Mouse (Mus musculus): ENCODE results near the gene Srebf2. TPM values are rescaled to one million over a fixed set of nuclear protein-coding genes. Genes with fewer than 3 reads are reported as not detected.

Gene Srebf2
- polyA plus RNA-seq, 1 experiment from 2014 or later: 53.2 TPM

- Histone ChIP-seq H3K9ac (ENCODE audit: low read depth, low read length) (no peak overlapping the region), H3K9me3 (replicated peaks; ENCODE audit: control insufficient read depth, low read length) (no peaks in the 10 kb centered on the region), H3K4me1 (ENCODE audit: control insufficient read depth, low read depth, low read length) (peaks cover 67% of the 10 kb centered on the region), H3K4me3 (ENCODE audit: low read depth, low read length) (no peak overlapping the region), H3K27ac (ENCODE audit: low read length) (no peak overlapping the region), H3K27me3 (ENCODE audit: control insufficient read depth, insufficient read depth, low read depth, low read length) (no peaks in the 10 kb centered on the region), H3K36me3 (ENCODE audit: control insufficient read depth, insufficient read depth) (no peaks in the 10 kb centered on the region), H3K4me2 (ENCODE audit: low read depth, low read length) (no peak overlapping the region)
- no peak for ATAC-seq (ENCODE audit: low read depth)
- 83% methylated on average over 12 of the region's 12 CpGs for WGBS (ENCODE audit: insufficient replicate concordance)
Measured at GRCm38 (mm10) chr15:82161965-82162600, 15.1 kb downstream of the Srebf2 start.

GRCm38 (mm10) chr15:82163356-82164060 lies 16.5 kb downstream of the Srebf2 start:
- ATAC-seq (ENCODE audit: low read depth): no peak
- no peaks in the 10 kb centered on the region for H3K36me3 ChIP-seq (ENCODE audit: control insufficient read depth, insufficient read depth)
- peaks cover 65% of the 10 kb centered on the region for H3K4me1 ChIP-seq (ENCODE audit: control insufficient read depth, low read depth, low read length)
- H3K27ac ChIP-seq (ENCODE audit: low read length): peak overlapping the region; percentile 75
- whole genome bisulfite sequencing (ENCODE audit: insufficient replicate concordance): 67% methylated on average over 10 of the region's 10 CpGs
- H3K27me3 ChIP-seq (ENCODE audit: control insufficient read depth, insufficient read depth, low read depth, low read length): no peaks in the 10 kb centered on the region
- peak overlapping the region; percentile 36; the same call in 1 of the 2 replicates for H3K4me2 ChIP-seq (ENCODE audit: low read depth, low read length)
- H3K9ac ChIP-seq (ENCODE audit: low read depth, low read length): peak overlapping the region; percentile 0; the same call in 1 of the 2 replicates
- H3K9me3 ChIP-seq (replicated peaks; ENCODE audit: control insufficient read depth, low read length): no peaks in the 10 kb centered on the region
- H3K4me3 ChIP-seq (ENCODE audit: low read depth, low read length): no peak overlapping the region

- Histone ChIP-seq H3K36me3 (ENCODE audit: control insufficient read depth, insufficient read depth) (no peaks in the 10 kb centered on the region), H3K4me2 (ENCODE audit: low read depth, low read length) (peak overlapping the region; percentile 36), H3K27me3 (ENCODE audit: control insufficient read depth, insufficient read depth, low read depth, low read length) (no peaks in the 10 kb centered on the region), H3K4me1 (ENCODE audit: control insufficient read depth, low read depth, low read length) (peaks cover 62% of the 10 kb centered on the region), H3K4me3 (ENCODE audit: low read depth, low read length) (no peak overlapping the region), H3K9me3 (replicated peaks; ENCODE audit: control insufficient read depth, low read length) (no peaks in the 10 kb centered on the region), H3K27ac (ENCODE audit: low read length) (peak overlapping the region; percentile 75), H3K9ac (ENCODE audit: low read depth, low read length) (peak overlapping the region; percentile 0; the same call in 1 of the 2 replicates)
- 17% methylated on average over 4 of the region's 4 CpGs for WGBS (ENCODE audit: insufficient replicate concordance)
- ATAC-seq (ENCODE audit: low read depth): peak; percentile 65
Measured at GRCm38 (mm10) chr15:82164061-82164399, 17.0 kb downstream of the Srebf2 start.

GRCm38 (mm10) chr15:82164496-82164895 lies 17.5 kb downstream of the Srebf2 start:
- H3K27me3 ChIP-seq (ENCODE audit: control insufficient read depth, insufficient read depth, low read depth, low read length): no peaks in the 10 kb centered on the region
- peak overlapping the region; percentile 75 for H3K27ac ChIP-seq (ENCODE audit: low read length)
- H3K4me3 ChIP-seq (ENCODE audit: low read depth, low read length): no peak overlapping the region
- no peaks in the 10 kb centered on the region for H3K9me3 ChIP-seq (replicated peaks; ENCODE audit: control insufficient read depth, low read length)
- peak overlapping the region; percentile 0; the same call in 1 of the 2 replicates for H3K9ac ChIP-seq (ENCODE audit: low read depth, low read length)
- peak; percentile 58 for ATAC-seq (ENCODE audit: low read depth)
- peak overlapping the region; percentile 36 for H3K4me2 ChIP-seq (ENCODE audit: low read depth, low read length)
- H3K36me3 ChIP-seq (ENCODE audit: control insufficient read depth, insufficient read depth): no peaks in the 10 kb centered on the region
- 16% methylated on average over 7 of the region's 7 CpGs for WGBS (ENCODE audit: insufficient replicate concordance)
- H3K4me1 ChIP-seq (ENCODE audit: control insufficient read depth, low read depth, low read length): peaks cover 62% of the 10 kb centered on the region

GRCm38 (mm10) chr15:82165332-82166239 lies 18.6 kb downstream of the Srebf2 start:
- H3K36me3 ChIP-seq (ENCODE audit: control insufficient read depth, insufficient read depth): peaks cover 2% of the 10 kb centered on the region; the same call in 1 of the 2 replicates
- no peaks in the 10 kb centered on the region for H3K9me3 ChIP-seq (replicated peaks; ENCODE audit: control insufficient read depth, low read length)
- H3K4me3 ChIP-seq (ENCODE audit: low read depth, low read length): peak overlapping the region; percentile 34; the same call in 1 of the 2 replicates
- WGBS (ENCODE audit: insufficient replicate concordance): 39% methylated on average over 8 of the region's 8 CpGs
- H3K4me1 ChIP-seq (ENCODE audit: control insufficient read depth, low read depth, low read length): peaks cover 58% of the 10 kb centered on the region
- H3K9ac ChIP-seq (ENCODE audit: low read depth, low read length): 0 out of 2 replicates have a peak overlapping the region, but pooled peaks have one; percentile 2
- H3K4me2 ChIP-seq (ENCODE audit: low read depth, low read length): peak overlapping the region; percentile 46
- H3K27me3 ChIP-seq (ENCODE audit: control insufficient read depth, insufficient read depth, low read depth, low read length): no peaks in the 10 kb centered on the region
- H3K27ac ChIP-seq (ENCODE audit: low read length): peak overlapping the region; percentile 75
- ATAC-seq (ENCODE audit: low read depth): peak; percentile 37

GRCm38 (mm10) chr15:82166240-82167100 lies 19.5 kb downstream of the Srebf2 start:
- Histone ChIP-seq H3K4me3 (ENCODE audit: low read depth, low read length) (peak overlapping the region; percentile 34), H3K27me3 (ENCODE audit: control insufficient read depth, insufficient read depth, low read depth, low read length) (no peaks in the 10 kb centered on the region), H3K27ac (ENCODE audit: low read length) (peak overlapping the region; percentile 56), H3K9me3 (replicated peaks; ENCODE audit: control insufficient read depth, low read length) (no peaks in the 10 kb centered on the region), H3K36me3 (ENCODE audit: control insufficient read depth, insufficient read depth) (peaks cover 9% of the 10 kb centered on the region), H3K4me1 (ENCODE audit: control insufficient read depth, low read depth, low read length) (peaks cover 50% of the 10 kb centered on the region), H3K4me2 (ENCODE audit: low read depth, low read length) (peak overlapping the region; percentile 46), H3K9ac (ENCODE audit: low read depth, low read length) (0 out of 2 replicates have a peak overlapping the region, but pooled peaks have one; percentile 10)
- WGBS (ENCODE audit: insufficient replicate concordance): 49% methylated on average over 22 of the region's 22 CpGs
- ATAC-seq (ENCODE audit: low read depth): no peak

- peaks cover 9% of the 10 kb centered on the region for H3K36me3 ChIP-seq (ENCODE audit: control insufficient read depth, insufficient read depth)
- no peak overlapping the region for H3K4me3 ChIP-seq (ENCODE audit: low read depth, low read length)
- no peak overlapping the region for H3K27ac ChIP-seq (ENCODE audit: low read length)
- peaks cover 49% of the 10 kb centered on the region for H3K4me1 ChIP-seq (ENCODE audit: control insufficient read depth, low read depth, low read length)
- 75% methylated on average over 23 of the region's 23 CpGs for WGBS (ENCODE audit: insufficient replicate concordance)
- H3K9me3 ChIP-seq (replicated peaks; ENCODE audit: control insufficient read depth, low read length): no peaks in the 10 kb centered on the region
- no peaks in the 10 kb centered on the region for H3K27me3 ChIP-seq (ENCODE audit: control insufficient read depth, insufficient read depth, low read depth, low read length)
- no peak overlapping the region for H3K9ac ChIP-seq (ENCODE audit: low read depth, low read length)
- ATAC-seq (ENCODE audit: low read depth): no peak
- no peak overlapping the region for H3K4me2 ChIP-seq (ENCODE audit: low read depth, low read length)
Measured at GRCm38 (mm10) chr15:82167201-82168168, 20.5 kb downstream of the Srebf2 start.

Measured in liver, embryonic 16.5 days (tissue).